Mouse (Mus musculus) left cerebral cortex, adult 2 months (tissue): ENCODE data around the gene Taf1b. TPM values are rescaled to one million over a fixed set of nuclear protein-coding genes. Genes with fewer than 3 reads are reported as not detected.
A peak's percentile ranks its signal among the peaks of the same experiment; 100 is the strongest.
"Not testable (repeated sequence)": the region's sequence is repeated elsewhere in the genome, so short reads cannot be mapped to it uniquely, and the experiment has no call there.

Experiments
- DNase-seq, 2 experiments: peaks; one replicate each; pipeline ENCODE4 v3.0.0; 2021 to 2022; ENCODE audit warnings: low spot score in 2 of 2, mixed read lengths in 1 of 2; ENCODE audit errors: extremely low spot score in 1 of 2
- H3K27ac ChIP-seq: fragments of 200-600 bp; 2 replicates; pipeline ENCODE4 v1.8.1; 2022
- H3K4me3 ChIP-seq: fragments of 200-600 bp; 2 replicates; pipeline ENCODE4 v1.8.1; 2022
- CTCF ChIP-seq: fragments of 200-600 bp; IDR thresholded peaks from 2 replicates; pipeline ENCODE4 v1.8.1; 2022; ENCODE audit warnings: antibody characterized with exemption, mild to moderate bottlenecking, moderate library complexity
- intact Hi-C: fragments of 180-260 bp; cut with DNase I; formaldehyde crosslinking; loops from one replicate; pipeline ENCODE4 v1.15.1; 2025
- long read RNA-seq, 2 experiments: library from polyadenylated mRNA; stranded (forward); transcript quantifications; one replicate each; pipeline ENCODE4 v2.0.0; 2021; ENCODE audit warnings: borderline mapping rate in 2 of 2
- total RNA-seq, 2 experiments: library from RNA; stranded (reverse); gene quantifications; 2 replicates each; pipeline ENCODE4 v1.2.3; 2021

Taf1b gene
- 10 to 100 TPM; 26.3 to 31.5 TPM for total RNA-seq
- long read RNA-seq, experiment 1, transcript Taf1b-202 (14 exons, 1,840 nt) = minor isoform, 7 of 40 reads
- long read RNA-seq, experiment 1, transcript Taf1b-201 (15 exons, 2,209 nt) = major isoform, 16 of 40 reads
- long read RNA-seq, experiment 1, partial matches to known transcripts = 6 of 40 reads
- long read RNA-seq, experiment 1, other reads (novel, unspliced or antisense) = 11 of 40 reads
- long read RNA-seq, experiment 2, transcript Taf1b-201 (15 exons, 2,209 nt) = major isoform, 6 of 23 reads
- long read RNA-seq, experiment 2, partial matches to known transcripts = 3 of 23 reads
- long read RNA-seq, experiment 2, other reads (novel, unspliced or antisense) = 10 of 23 reads

GRCm38 (mm10) chr12:24498150-24498840 is at the start of gene Taf1b:
TSS of gene Taf1b (plus strand) at chr12:24498359.
- Histone ChIP-seq H3K27ac (peak within 1 kb of the TSS; percentile 86), H3K4me3 (peak within 1 kb of the TSS; percentile 60)
- no peak for TF ChIP-seq CTCF
- intact Hi-C loops = loop anchor here (1.0 kb wide), 1 partner anchor 75 kb away; no protein-coding TSS in a partner anchor
- peak; percentile 81 to 88 for DNase-seq

DNA sequence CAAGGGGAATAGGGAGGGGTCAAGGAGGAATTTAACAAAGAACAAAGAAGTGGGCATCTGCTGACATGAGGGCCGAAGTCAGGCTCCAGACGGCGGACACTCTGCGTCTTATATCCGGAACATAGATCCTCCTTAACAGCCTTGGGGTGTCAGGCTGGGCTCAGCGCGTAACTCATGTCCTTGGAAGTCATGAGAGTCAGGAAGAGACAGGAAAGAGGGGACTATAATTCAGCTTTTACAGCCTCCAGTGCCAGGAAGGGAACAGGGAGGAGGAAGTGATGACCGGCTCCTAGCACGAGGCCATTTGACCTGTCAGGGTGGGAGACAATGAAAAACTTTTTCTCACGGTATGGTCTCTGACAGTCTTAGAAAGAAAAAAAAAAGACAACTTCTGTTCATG is 37.8 kb upstream of the Taf1b start:
- Histone ChIP-seq H3K27ac (no peak overlapping the region), H3K4me3 (no peak overlapping the region)
- no peak for DNase-seq
- intact Hi-C loops = no loop called here
- no peak for TF ChIP-seq CTCF

DNA sequence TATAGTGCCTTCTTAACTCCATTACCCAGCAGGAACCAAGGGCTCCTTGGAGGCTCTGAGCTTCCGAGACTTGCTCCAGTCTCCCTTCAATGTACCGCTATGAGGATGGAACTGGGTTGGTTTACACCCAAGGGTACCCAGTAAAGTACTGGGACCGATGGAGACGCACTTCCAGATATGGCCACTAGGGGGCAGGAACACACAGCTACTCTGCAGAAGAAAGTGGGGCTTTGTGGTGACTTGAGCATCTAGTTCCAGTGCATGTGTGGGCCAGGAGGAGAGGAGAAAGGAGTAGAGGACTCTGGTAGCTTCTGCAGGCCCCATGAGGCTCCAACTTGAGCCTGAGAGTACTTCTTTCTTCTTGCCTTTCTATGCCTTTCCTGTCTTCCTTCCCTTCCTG is 36.0 kb upstream of the Taf1b start:
- H3K27ac ChIP-seq, intact Hi-C loops: not testable (repeated sequence)

GRCm38 (mm10) chr12:24463490-24463889 is 34.7 kb upstream of the Taf1b start:
- H3K27ac ChIP-seq, intact Hi-C loops, H3K4me3 ChIP-seq: not testable (repeated sequence)
- DNase-seq = peak in 1 of 2 experiments; percentile 29

More for the DNA sequence above, 36.0 kb upstream of the Taf1b start:
- H3K4me3 ChIP-seq, DNase-seq: not testable (repeated sequence)
- TF ChIP-seq CTCF = peak; percentile 76

GRCm38 (mm10) chr12:24468966-24469365 is 29.2 kb upstream of the Taf1b start:
- no peak for DNase-seq
- no peak for TF ChIP-seq CTCF
- H3K4me3 ChIP-seq = no peak overlapping the region
- intact Hi-C loops = no loop called here
- H3K27ac ChIP-seq = no peak overlapping the region

DNA sequence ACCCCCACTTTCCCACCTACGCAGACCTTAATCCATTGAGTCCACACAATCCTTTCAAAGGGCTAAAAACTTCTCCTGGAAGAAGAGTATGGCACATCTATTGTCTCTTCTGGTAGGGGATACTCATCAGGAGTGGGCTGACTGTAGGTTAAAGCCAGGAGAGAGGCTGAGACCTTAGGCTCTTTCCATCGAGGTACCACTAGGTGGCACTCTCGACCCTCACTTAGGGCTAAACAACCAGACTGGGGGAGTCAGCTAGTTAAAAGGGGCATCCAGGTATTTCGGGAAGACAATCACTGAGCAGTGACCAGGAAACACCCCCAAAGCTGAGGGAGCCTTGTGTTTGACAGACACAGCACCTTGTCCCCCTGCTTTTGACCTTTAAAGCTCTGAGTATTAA is 27.2 kb upstream of the Taf1b start:
- no peak overlapping the region for H3K27ac ChIP-seq
- H3K4me3 ChIP-seq = no peak overlapping the region
- peak; percentile 79 for TF ChIP-seq CTCF
- DNase-seq = peak; percentile 21 to 44
- intact Hi-C loops = loop anchor here (2.0 to 5.0 kb wide), 2 partner anchors 130 to 226 kb away; no protein-coding TSS in a partner anchor

- H3K27ac ChIP-seq = no peak overlapping the region
- TF ChIP-seq CTCF = no peak
- intact Hi-C loops = loop anchor here (5.0 kb wide), 1 partner anchor 224 kb away; no protein-coding TSS in a partner anchor
- H3K4me3 ChIP-seq = no peak overlapping the region
- DNase-seq = no peak
These were observed 24.9 kb upstream of the Taf1b start for GRCm38 (mm10) chr12:24473221-24473620.

DNA sequence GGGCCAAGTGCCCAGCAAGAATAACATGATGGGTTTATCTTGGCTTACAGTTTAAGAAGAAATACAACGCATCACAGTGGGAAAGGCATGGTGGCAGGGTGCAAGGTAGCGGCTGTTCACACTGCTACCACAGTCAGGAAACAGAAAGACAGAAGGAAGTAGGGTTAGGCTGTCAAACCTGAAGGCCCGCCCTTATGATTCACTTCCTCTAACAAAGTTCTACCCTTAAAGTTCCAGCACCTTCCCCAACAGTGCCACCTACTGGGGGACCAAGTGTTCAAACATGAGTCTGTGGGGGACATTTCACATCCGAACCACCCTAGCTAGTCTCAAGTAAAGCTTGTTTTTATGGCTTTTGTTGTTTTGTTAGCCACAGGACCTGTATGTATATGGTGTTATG is 13.2 kb upstream of the Taf1b start:
- no peak; the same call in 1 of the 2 replicates for TF ChIP-seq CTCF
- Histone ChIP-seq H3K27ac (no peak overlapping the region), H3K4me3 (no peak overlapping the region)
- intact Hi-C loops = no loop called here
- DNase-seq = no peak

GRCm38 (mm10) chr12:24486882-24487281 is 11.3 kb upstream of the Taf1b start:
- Histone ChIP-seq H3K4me3 (no peak overlapping the region), H3K27ac (no peak overlapping the region)
- no peak for TF ChIP-seq CTCF
- no peak for DNase-seq
- intact Hi-C loops = no loop called here

GRCm38 (mm10) chr12:24492507-24492906 is 5.7 kb upstream of the Taf1b start:
- DNase-seq, H3K4me3 ChIP-seq, H3K27ac ChIP-seq, intact Hi-C loops: not testable (repeated sequence)

DNA sequence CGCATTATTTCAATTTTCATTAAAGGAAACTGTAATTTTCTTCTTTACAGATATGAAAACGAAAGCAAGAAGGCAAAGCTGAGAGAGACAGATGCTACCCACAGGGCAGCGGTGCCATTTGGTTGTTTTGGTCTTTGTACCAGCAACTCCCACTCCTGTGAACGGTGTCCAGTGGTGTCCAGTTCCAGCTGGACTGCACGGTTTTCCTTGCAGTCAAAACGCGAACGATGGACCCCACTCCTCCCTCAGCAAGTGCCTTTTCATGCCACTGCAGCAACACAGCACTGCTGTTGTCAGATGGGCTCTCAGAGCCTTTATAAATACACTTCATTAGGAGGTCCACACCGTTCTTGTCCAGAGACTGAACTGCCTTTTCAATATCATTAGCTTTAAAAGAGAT is 5.1 kb upstream of the Taf1b start:
- no peak for TF ChIP-seq CTCF
- H3K4me3 ChIP-seq = peak overlapping the region; percentile 16; the same call in 1 of the 2 replicates
- no peak overlapping the region for H3K27ac ChIP-seq
- DNase-seq = no peak
- intact Hi-C loops = no loop called here

GRCm38 (mm10) chr12:24493412-24493811 is 4.7 kb upstream of the Taf1b start:
- Histone ChIP-seq H3K4me3 (peak overlapping the region; percentile 16), H3K27ac (no peak overlapping the region)
- DNase-seq = no peak
- TF ChIP-seq CTCF = no peak
- intact Hi-C loops = no loop called here

DNA sequence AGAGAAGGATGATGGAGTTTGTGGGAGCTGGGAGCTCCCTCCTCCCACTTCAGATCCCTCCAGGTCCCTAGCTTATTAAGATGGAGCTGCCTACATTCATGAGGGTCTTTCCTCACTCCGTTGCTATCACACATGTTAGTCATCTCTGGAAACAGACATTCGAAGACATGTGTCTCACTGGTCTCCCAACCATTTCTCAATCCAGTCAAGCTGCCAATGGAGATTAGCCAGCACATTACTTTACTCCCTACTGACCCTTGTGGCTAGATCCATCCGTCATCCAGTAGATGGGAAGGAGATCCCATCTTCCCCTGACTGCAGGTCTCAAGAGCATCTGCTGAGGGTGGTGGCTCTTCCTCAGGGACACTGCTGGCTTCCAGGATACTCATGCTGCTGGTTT is 3.4 kb upstream of the Taf1b start:
- intact Hi-C loops, H3K4me3 ChIP-seq, H3K27ac ChIP-seq, DNase-seq: not testable (repeated sequence)

GRCm38 (mm10) chr12:24498841-24499485 is 804 bp downstream of the Taf1b start:
- not testable (repeated sequence) for DNase-seq
- intact Hi-C loops = loop anchor here (1.0 kb wide), 1 partner anchor 74 kb away; no protein-coding TSS in a partner anchor
- H3K27ac ChIP-seq = peak overlapping the region; percentile 86
- peak overlapping the region; percentile 60 for H3K4me3 ChIP-seq
